Mouse (Mus musculus): Measurements from ENCODE around the gene Gm10720.
"Not testable (repeated sequence)": the region's sequence is repeated elsewhere in the genome, so short reads cannot be mapped to it uniquely, and the experiment has no call there.

Gm10720 gene

DNA sequence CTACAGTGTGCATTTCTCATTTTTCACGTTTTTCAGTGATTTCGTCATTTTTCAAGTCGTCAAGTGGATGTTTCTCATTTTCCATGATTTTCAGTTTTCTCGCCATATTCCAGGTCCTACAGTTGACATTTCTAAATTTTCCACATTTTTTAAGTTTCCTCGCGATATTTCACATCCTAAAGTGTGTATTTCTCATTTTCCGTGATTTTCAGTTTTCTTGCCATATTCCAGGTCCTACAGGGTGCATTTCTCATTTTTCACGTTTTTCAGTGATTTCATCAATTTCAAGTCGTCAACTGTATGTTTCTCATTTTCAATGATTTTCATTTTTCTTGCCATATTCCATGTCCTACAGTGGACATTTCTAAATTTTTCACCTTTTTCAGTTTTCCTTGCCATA, at the start of gene Gm10720:
Gene Gm10720, plus strand, starts transcription at position 301 of the 400 bp plus-strand sequence.
- in situ Hi-C loops (cut with MboI) = not testable (repeated sequence)

DNA sequence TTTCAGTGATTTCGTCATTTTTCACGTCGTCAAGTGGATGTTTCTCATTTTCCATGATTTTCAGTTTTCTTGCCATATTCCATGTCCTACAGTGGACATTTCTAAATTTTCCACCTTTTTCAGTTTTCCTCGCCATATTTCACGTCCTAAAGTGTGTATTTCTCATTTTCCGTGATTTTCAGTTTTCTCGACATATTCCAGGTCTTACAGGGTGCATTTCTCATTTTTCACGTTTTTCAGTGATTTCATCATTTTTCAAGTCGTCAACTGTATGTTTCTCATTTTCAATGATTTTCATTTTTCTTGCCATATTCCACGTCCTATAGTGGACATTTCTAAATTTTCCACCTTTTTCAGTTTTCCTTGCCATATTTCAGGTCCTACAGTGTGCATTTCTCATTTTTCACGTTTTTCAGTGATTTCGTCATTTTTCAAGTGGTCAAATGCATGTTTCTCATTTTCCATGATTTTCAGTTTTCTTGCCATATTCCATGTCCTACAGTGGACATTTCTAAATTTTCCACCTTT, 14.9 kb upstream of the Gm10720 start, which contains the start of gene Gm10722:
Gene Gm10722, plus strand, starts transcription at position 478 of the 528 bp plus-strand sequence.
- in situ Hi-C loops (cut with MboI) = not testable (repeated sequence)

DNA sequence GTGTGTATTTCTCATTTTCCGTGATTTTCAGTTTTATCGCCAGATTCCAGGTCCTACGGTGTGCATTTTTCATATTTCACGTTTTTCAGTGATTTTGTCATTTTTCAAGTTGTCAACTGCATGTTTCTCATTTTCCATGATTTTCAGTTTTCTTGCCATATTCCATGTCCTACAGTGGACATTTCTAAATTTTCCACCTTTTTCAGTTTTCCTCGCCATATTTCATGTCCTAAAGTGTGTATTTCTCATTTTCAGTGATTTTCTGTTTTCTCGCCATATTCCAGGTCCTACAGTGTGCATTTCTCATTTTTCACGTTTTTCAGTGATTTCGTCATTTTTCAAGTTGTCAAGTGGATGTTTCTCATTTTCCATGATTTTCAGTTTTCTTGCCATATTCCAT, 14.4 kb upstream of the Gm10720 start:
- in situ Hi-C loops (cut with MboI) = not testable (repeated sequence)

DNA sequence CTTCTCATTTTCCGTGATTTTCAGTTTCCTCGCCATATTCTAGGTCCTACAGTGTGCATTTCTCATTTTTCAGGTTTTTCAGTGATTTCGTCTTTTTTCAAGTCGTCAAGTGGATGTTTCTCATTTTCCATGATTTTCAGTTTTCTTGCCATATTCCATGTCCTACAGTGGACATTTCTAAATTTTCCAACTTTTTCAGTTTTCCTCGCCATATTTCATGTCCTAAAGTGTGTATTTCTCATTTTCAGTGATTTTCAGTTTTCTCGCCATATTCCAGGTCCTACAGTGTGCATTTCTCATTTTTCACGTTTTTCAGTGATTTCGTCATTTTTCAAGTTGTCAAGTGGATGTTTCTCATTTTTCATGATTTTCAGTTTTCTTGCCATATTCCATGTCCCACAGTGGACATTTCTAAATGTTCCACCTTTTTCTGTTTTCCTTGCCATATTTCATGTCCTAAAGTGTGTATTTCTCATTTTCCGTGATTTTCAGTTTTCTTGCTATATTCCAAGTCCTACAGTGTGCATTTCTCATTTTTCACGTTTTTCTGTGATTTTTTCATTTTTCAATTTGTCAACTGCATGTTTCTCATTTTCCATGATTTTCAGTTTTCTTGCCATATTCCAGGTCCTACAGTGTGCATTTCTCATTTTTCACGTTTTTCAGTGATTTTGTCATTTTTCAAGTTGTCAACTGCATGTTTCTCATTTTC, 13.3 kb upstream of the Gm10720 start:
- in situ Hi-C loops (cut with MboI) = not testable (repeated sequence)

DNA sequence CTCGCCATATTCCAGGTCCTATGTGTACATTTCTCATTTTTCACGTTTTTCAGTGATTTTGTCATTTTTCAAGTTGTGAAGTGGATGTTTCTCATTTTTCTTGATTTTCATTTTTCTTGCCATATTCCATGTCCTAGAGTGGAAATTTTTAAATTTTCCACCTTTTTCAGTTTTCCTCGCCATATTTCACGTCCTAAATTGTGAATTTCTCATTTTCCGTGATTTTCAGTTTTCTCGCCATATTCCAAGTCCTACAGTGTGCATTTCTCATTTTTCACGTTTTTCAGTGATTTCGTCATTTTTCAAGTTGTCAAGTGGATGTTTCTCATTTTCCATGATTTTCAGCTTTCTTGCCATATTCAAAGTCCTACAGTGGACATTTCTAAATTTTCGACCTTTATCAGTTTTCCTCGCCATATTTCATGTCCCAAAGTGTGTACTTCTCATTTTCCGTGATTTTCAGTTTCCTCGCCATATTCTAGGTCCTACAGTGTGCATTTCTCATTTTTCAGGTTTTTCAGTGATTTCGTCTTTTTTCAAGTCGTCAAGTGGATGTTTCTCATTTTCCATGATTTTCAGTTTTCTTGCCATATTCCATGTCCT, 12.6 kb upstream of the Gm10720 start, which contains the start of gene Gm11168:
Gene Gm11168, plus strand, starts transcription at position 553 of the 603 bp plus-strand sequence.
- in situ Hi-C loops (cut with MboI) = not testable (repeated sequence)

DNA sequence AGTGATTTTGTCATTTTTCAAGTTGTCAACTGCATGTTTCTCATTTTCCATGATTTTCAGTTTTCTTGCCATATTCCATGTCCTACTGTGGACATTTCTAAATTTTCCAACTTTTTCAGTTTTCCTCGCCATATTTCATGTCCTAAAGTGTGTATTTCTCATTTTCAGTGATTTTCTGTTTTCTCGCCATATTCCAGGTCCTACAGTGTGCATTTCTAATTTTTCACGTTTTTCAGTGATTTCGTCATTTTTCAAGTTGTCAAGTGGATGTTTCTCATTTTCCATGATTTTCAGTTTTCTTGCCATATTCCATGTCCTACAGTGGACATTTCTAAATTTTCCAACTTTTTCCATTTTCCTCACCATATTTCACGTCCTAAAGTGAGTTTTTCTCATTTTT, 9.3 kb upstream of the Gm10720 start:
- in situ Hi-C loops (cut with MboI) = not testable (repeated sequence)

DNA sequence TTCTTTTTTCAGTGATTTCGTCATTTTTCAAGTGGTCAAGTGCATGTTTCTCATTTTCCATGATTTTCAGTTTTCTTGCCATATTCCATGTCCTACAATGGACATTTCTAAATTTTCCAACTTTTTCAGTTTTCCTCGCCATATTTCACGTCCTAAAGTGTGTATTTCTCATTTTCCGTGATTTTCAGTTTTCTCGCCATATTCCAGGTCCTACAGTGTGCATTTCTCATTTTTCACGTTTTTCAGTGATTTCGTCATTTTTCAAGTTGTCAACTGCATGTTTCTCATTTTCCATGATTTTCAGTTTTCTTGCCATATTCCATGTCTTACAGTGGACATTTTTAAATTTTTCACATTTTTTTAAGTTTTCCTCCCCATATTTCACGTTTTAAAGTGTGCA, 8.8 kb upstream of the Gm10720 start:
- in situ Hi-C loops (cut with MboI) = not testable (repeated sequence)

DNA sequence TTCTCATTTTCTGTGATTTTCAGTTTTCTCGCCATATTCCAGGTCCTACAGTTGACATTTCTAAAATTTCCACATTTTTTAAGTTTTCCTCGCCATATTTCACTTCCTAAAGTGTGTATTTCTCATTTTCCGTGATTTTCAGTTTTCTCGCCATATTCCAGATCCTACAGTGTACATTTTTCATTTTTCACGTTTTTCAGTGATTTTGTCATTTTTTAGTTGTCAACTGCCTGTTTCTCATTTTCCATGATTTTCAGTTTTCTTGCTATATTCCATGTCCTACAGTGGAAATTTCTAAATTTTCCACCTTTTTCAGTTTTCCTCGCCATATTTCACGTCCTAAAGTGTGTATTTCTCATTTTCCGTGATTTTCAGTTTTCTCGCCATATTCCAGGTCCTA, 8.2 kb upstream of the Gm10720 start:
- in situ Hi-C loops (cut with MboI) = not testable (repeated sequence)

DNA sequence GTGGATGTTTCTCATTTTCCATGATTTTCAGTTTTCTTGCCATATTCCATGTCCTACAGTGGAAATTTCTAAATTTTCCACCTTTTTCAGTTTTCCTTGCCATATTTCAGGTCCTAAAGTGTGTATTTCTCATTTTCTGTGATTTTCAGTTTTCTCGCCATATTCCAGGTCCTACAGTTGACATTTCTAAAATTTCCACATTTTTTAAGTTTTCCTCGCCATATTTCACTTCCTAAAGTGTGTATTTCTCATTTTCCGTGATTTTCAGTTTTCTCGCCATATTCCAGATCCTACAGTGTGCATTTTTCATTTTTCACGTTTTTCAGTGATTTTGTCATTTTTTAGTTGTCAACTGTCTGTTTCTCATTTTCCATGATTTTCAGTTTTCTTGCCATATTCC, 6.1 kb upstream of the Gm10720 start:
- in situ Hi-C loops (cut with MboI) = not testable (repeated sequence)

DNA sequence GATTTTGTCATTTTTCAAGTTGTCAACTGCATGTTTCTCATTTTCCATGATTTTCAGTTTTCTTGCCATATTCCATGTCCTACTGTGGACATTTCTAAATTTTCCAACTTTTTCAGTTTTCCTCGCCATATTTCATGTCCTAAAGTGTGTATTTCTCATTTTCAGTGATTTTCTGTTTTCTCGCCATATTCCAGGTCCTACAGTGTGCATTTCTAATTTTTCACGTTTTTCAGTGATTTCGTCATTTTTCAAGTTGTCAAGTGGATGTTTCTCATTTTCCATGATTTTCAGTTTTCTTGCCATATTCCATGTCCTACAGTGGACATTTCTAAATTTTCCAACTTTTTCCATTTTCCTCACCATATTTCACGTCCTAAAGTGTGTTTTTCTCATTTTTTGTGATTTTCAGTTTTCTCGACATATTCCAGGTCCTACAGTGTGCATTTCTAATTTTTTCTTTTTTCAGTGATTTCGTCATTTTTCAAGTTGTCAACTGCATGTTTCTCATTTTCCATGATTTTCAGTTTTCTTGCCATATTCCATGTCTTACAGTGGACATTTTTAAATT, 3.3 kb upstream of the Gm10720 start:
- in situ Hi-C loops (cut with MboI) = not testable (repeated sequence)

DNA sequence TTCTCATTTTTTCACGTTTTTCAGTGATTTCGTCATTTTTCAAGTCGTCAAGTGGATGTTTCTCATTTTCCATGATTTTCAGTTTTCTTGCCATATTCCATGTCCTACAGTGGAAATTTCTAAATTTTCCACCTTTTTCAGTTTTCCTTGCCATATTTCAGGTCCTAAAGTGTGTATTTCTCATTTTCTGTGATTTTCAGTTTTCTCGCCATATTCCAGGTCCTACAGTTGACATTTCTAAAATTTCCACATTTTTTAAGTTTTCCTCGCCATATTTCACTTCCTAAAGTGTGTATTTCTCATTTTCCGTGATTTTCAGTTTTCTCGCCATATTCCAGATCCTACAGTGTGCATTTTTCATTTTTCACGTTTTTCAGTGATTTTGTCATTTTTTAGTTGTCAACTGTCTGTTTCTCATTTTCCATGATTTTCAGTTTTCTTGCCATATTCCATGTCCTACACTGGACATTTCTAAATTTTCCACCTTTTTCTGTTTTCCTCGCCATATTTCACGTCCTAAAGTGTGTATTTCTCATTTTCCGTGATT, 2.6 kb upstream of the Gm10720 start, which contains the start of gene Gm10721:
Gene Gm10721, plus strand, starts transcription at position 408 of the 547 bp plus-strand sequence.
- in situ Hi-C loops (cut with MboI) = not testable (repeated sequence)

DNA sequence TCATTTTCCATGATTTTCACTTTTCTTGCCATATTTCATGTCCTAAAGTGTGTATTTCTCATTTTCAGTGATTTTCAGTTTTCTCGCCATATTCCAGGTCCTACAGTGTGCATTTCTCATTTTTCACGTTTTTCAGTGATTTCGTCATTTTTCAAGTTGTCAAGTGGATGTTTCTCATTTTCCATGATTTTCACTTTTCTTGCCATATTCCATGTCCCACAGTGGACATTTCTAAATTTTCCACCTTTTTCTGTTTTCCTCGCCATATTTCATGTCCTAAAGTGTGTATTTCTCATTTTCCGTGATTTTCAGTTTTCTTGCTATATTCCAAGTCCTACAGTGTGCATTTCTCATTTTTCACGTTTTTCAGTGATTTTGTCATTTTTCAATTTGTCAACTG, 442 bp downstream of the Gm10720 start:
- in situ Hi-C loops (cut with MboI) = not testable (repeated sequence)

DNA sequence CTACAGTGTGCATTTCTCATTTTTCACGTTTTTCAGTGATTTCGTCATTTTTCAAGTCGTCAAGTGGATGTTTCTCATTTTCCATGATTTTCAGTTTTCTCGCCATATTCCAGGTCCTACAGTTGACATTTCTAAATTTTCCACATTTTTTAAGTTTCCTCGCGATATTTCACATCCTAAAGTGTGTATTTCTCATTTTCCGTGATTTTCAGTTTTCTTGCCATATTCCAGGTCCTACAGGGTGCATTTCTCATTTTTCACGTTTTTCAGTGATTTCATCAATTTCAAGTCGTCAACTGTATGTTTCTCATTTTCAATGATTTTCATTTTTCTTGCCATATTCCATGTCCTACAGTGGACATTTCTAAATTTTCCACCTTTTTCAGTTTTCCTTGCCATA, 1.7 kb downstream of the Gm10720 start, which contains the start of gene Gm10719:
Gene Gm10719, plus strand, starts transcription at position 301 of the 400 bp plus-strand sequence.
- in situ Hi-C loops (cut with MboI) = not testable (repeated sequence)

DNA sequence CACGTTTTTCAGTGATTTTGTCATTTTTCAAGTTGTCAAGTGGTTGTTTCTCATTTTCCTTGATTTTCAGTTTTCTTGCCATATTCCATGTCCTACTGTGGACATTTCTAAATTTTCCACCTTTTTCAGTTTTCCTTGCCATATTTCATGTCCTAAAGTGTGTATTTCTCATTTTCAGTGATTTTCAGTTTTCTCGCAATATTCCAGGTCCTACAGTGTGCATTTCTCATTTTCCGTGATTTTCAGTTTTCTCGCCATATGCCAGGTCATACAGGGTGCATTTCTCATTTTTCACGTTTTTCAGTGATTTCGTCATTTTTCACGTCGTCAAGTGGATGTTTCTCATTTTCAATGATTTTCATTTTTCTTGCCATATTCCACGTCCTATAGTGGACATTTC, 3.5 kb downstream of the Gm10720 start:
- in situ Hi-C loops (cut with MboI) = not testable (repeated sequence)

DNA sequence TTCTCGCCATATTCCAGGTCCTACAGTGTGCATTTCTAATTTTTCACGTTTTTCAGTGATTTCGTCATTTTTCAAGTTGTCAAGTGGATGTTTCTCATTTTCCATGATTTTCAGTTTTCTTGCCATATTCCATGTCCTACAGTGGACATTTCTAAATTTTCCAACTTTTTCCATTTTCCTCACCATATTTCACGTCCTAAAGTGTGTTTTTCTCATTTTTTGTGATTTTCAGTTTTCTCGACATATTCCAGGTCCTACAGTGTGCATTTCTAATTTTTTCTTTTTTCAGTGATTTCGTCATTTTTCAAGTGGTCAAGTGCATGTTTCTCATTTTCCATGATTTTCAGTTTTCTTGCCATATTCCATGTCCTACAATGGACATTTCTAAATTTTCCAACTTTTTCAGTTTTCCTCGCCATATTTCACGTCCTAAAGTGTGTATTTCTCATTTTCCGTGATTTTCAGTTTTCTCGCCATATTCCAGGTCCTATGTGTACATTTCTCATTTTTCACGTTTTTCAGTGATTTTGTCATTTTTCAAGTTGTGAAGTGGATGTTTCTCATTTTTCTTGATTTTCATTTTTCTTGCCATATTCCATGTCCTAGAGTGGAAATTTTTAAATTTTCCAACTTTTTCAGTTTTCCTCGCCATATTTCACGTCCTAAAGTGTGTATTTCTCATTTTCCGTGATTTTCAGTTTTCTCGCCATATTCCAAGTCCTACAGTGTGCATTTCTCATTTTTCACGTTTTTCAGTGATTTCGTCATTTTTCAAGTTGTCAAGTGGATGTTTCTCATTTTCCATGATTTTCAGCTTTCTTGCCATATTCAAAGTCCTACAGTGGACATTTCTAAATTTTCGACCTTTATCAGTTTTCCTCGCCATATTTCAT, 4.6 kb downstream of the Gm10720 start:
- in situ Hi-C loops (cut with MboI) = not testable (repeated sequence)

DNA sequence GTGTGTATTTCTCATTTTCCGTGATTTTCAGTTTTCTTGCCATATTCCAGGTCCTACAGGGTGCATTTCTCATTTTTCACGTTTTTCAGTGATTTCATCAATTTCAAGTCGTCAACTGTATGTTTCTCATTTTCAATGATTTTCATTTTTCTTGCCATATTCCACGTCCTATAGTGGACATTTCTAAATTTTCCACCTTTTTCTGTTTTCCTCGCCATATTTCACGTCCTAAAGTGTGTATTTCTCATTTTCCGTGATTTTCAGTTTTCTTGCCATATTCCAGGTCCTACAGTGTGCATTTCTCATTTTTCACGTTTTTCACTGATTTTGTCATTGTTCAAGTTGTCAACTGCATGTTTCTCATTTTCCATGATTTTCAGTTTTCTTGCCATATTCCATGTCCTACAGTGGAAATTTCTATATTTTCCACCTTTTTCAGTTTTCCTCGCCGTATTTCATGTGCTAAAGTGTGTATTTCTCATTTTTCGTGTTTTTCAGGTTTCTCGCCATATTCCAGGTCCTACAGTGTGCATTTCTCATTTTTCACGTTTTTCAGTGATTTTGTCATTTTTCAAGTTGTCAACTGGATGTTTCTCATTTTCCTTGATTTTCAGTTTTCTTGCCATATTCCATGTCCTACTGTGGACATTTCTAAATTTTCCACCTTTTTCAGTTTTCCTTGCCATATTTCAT, 7.0 kb downstream of the Gm10720 start:
- in situ Hi-C loops (cut with MboI) = not testable (repeated sequence)

DNA sequence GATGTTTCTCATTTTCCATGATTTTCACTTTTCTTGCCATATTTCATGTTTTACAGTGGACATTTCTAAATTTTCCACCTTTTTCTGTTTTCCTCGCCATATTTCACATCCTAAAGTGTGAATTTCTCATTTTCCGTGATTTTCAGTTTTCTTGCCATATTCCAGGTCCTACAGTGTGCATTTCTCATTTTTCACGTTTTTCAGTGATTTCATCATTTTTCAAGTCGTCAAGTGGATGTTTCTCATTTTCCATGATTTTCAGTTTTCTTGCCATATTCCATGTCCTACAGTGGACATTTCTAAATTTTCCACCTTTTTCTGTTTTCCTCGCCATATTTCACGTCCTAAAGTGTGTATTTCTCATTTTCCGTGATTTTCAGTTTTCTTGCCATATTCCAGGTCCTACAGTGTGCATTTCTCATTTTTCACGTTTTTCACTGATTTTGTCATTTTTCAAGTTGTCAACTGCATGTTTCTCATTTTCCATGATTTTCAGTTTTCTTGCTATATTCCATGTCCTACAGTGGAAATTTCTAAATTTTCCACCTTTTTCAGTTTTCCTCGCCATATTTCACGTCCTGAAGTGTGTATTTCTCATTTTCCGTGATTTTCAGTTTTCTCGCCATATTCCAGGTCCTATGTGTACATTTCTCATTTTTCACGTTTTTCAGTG, 8.0 kb downstream of the Gm10720 start, which contains the start of gene Gm10718:
Gene Gm10718, plus strand, starts transcription at position 236 of the 673 bp plus-strand sequence.
- in situ Hi-C loops (cut with MboI) = not testable (repeated sequence)

DNA sequence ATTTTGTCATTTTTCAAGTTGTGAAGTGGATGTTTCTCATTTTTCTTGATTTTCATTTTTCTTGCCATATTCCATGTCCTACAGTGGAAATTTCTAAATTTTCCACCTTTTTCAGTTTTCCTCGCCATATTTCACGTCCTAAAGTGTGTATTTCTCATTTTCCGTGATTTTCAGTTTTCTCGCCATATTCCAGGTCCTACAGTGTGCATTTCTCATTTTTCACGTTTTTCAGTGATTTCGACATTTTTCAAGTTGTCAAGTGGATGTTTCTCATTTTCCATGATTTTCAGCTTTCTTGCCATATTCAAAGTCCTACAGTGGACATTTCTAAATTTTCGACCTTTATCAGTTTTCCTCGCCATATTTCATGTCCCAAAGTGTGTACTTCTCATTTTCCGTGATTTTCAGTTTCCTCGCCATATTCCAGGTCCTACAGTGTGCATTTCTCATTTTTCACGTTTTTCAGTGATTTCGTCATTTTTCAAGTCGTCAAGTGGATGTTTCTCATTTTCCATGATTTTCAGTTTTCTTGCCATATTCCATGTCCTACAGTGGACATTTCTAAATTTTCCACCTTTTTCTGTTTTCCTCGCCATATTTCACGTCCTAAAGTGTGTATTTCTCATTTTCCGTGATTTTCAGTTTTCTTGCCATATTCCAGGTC, 8.7 kb downstream of the Gm10720 start:
- in situ Hi-C loops (cut with MboI) = not testable (repeated sequence)

DNA sequence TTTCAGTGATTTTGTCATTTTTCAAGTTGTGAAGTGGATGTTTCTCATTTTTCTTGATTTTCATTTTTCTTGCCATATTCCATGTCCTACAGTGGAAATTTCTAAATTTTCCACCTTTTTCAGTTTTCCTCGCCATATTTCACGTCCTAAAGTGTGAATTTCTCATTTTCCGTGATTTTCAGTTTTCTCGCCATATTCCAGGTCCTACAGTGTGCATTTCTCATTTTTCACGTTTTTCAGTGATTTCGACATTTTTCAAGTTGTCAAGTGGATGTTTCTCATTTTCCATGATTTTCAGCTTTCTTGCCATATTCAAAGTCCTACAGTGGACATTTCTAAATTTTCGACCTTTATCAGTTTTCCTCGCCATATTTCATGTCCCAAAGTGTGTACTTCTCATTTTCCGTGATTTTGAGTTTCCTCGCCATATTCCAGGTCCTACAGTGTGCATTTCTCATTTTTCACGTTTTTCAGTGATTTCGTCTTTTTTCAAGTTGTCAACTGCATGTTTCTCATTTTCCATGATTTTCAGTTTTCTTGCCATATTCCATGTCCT, 9.5 kb downstream of the Gm10720 start, which contains the start of gene Gm10717:
Gene Gm10717, plus strand, starts transcription at position 506 of the 556 bp plus-strand sequence.
- in situ Hi-C loops (cut with MboI) = not testable (repeated sequence)
